Mouse (Mus musculus) lung, postnatal 0 days (tissue): ENCODE measurements around the gene Fgd6. TPM values are rescaled to one million over a fixed set of nuclear protein-coding genes. Genes with fewer than 3 reads are reported as not detected.

ENCODE experiments used
- ATAC-seq: fragments of 200-750 bp; cut with Nextera tagmentation; 2 replicates; pipeline ENCODE4 v1.8.0; 2017; ENCODE audit warnings: moderate library complexity
- DNase-seq: peaks from one replicate; pipeline ENCODE4 v3.0.0-alpha.2; 2016; ENCODE audit warnings: low spot score
- H3K27ac ChIP-seq: fragments of 300-500 bp; sonication (generic); 2 replicates; pipeline ENCODE4 v1.5.1; 2014; ENCODE audit warnings: antibody characterized with exemption, mild to moderate bottlenecking, low read length, mixed read lengths
- H3K27me3 ChIP-seq: fragments of 300-500 bp; sonication (generic); replicated peaks from 2 replicates; pipeline ENCODE4 v1.6.1; 2014; ENCODE audit warnings: low read length, mixed read lengths; ENCODE audit not compliant: insufficient read depth
- H3K36me3 ChIP-seq: fragments of 300-500 bp; sonication (generic); 2 replicates; pipeline ENCODE4 v1.6.1; 2014; ENCODE audit warnings: low read length, mixed read lengths; ENCODE audit not compliant: insufficient read depth
- H3K4me1 ChIP-seq: fragments of 300-500 bp; sonication (generic); 2 replicates; pipeline ENCODE4 v1.6.1; 2014; ENCODE audit warnings: antibody characterized with exemption, low read depth, low read length, mixed read lengths; ENCODE audit not compliant: insufficient read depth
- H3K4me2 ChIP-seq: fragments of 300-500 bp; sonication (generic); replicated peaks from 2 replicates; pipeline ENCODE4 v1.6.1; 2014; ENCODE audit warnings: low read depth, mild to moderate bottlenecking, low read length, moderate library complexity, mixed read lengths
- H3K4me3 ChIP-seq: fragments of 300-500 bp; sonication (generic); 2 replicates; pipeline ENCODE4 v1.5.1; 2014; ENCODE audit warnings: low read depth, low read length
- H3K9ac ChIP-seq: fragments of 300-500 bp; sonication (generic); replicated peaks from 2 replicates; pipeline ENCODE4 v1.6.1; 2014; ENCODE audit warnings: low read depth, mild to moderate bottlenecking
- H3K9me3 ChIP-seq: fragments of 300-500 bp; sonication (generic); 2 replicates; pipeline ENCODE4 v1.6.1; 2016; ENCODE audit warnings: low read length, mixed read lengths
- CTCF ChIP-seq: IDR thresholded peaks from 2 replicates; pipeline ENCODE4 v1.5.1; 2016; ENCODE audit warnings: antibody characterized with exemption, mild to moderate bottlenecking
- EP300 ChIP-seq: IDR thresholded peaks from 2 replicates; pipeline ENCODE4 v1.6.1; 2016; ENCODE audit warnings: antibody characterized with exemption, mild to moderate bottlenecking, control low read depth
- WGBS: fragments of 180-500 bp; shearing (Covaris S2); extraction: QIAGEN DNeasy Blood & Tissue Kit; methylation state at CpG from one replicate; pipeline ENCODE4 v1.1.7; 2014; 5-methylcytosine and 5-hydroxymethylcytosine counted together
- polyA plus RNA-seq: library from polyadenylated mRNA; unstranded; fragments of >200 nt; fragmentation: Nextera tagmentation; extraction: Ambion mirVana; gene quantifications from 2 replicates; pipeline ENCODE4 v1.2.1, GENCODE M21; 2015

Gene Fgd6
- polyA plus RNA-seq, 1 experiment from 2014 or later: 3.2 TPM

DNA sequence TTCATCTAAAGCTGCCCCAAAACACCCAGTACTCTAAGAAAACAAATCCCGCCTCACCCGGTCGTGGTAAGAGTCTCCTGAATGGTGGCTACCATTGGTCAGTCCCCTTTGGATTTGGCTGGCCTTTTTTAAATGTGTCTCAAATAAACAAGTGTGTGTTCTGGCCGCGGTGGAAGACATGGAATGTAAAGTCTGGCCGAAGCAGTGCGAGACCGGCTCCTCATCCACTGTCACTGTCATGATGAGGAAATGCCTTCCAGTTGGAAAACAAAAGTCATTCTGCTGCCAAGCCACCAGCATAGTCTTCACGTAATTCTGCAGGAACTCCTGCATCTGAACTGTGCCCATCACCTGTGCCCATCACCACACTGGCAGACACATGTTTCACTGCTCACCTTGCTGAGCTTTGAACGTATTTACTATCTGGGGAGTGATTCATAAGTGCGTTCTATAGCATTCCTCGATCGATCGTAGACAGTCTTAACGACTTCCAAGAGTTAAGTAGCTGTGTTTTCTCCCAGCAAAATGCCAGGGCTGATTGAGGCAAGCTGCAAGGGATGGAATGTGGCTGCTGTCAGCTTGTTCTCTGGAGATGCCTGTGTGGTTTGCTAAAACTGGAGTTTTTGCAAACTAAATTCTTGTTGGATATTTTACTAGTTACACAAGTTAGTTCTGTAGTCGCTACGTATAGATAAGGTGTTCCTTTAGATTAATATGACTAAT is 60.1 kb downstream of the Fgd6 start:
- Histone ChIP-seq H3K4me1 (peaks cover 30% of the 10 kb centered on the region), H3K27ac (peak overlapping the region; percentile 73), H3K4me3 (0 out of 2 replicates have a peak overlapping the region, but pooled peaks have one; percentile 15), H3K36me3 (no peaks in the 10 kb centered on the region), H3K4me2 (peak overlapping the region; percentile 25), H3K27me3 (no peaks in the 10 kb centered on the region), H3K9ac (no peak overlapping the region), H3K9me3 (no peaks in the 10 kb centered on the region)
- DNase-seq (peak; percentile 69), ATAC-seq (peak; percentile 58)
- 39% methylated on average over 17 of the region's 17 CpGs for WGBS
- TF ChIP-seq EP300 (no peak), CTCF (no peak)

DNA sequence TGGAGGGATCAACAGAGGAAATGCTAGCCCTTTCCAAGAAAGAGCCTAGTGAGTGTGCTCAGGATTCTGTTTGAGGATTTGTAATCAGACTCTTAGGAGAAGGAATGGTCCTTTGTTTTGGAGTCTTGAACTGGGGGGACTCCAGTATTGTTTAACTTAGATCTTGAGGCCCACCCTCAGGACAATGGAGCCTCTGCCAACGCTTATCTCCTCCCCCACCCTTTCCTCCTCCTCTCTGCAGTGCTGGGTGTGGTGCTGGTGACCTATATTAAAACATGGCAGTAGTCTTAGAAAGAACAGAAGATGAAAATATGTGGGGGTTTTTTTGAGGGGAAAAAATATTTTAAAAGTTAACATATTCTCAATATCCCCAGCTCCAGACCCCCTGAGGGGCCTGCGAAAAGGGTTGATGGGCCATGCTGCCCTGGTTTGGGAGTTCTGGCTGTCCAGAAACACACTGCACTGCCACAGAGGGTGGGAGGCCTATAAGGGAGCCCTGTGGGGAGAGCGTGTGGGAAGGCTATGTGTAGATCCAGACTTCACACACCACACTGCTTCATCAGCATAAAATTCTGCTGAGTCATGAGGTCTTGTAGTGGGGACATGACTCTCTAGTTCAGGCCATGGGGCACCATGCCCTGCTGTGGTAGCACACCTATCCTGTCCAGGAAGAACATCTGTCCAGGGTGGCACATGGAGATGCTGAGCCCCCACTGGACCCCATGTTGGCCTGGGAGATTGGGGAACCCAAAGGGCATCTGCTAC is 61.5 kb downstream of the Fgd6 start:
- Histone ChIP-seq H3K4me3 (no peak overlapping the region), H3K36me3 (no peaks in the 10 kb centered on the region), H3K9me3 (no peaks in the 10 kb centered on the region), H3K9ac (no peak overlapping the region), H3K27ac (peak overlapping the region; percentile 64), H3K4me2 (no peak overlapping the region), H3K27me3 (no peaks in the 10 kb centered on the region), H3K4me1 (peaks cover 30% of the 10 kb centered on the region)
- DNase-seq (peak; percentile 43), ATAC-seq (peak; percentile 47)
- 64% methylated on average over 3 of the region's 3 CpGs for WGBS
- TF ChIP-seq CTCF: no peak
- TF ChIP-seq EP300: no peak; the same call in 1 of the 2 replicates

DNA sequence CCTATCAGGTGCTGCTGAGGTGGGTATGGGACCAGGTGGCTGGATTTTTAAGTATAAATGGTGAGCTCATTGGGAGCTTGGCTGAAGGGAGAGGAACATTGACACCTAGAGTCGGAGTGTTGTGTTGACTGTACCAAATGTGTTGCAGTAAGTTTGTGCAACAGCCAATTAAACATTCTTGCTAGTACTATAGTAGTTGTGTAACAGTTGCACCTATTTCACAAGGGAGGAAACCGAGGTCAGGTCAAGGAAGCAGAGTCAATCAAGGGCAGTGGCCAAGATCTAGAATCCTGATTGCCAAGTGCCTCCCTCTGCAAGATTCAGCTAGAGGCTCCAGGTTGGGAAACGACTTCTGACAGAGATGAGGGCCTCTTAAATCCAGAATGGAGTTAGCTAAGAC is 62.3 kb downstream of the Fgd6 start:
- peak; percentile 80 for ATAC-seq
- Histone ChIP-seq H3K36me3 (no peaks in the 10 kb centered on the region), H3K9ac (no peak overlapping the region), H3K4me3 (no peak overlapping the region), H3K4me1 (peaks cover 30% of the 10 kb centered on the region), H3K4me2 (no peak overlapping the region), H3K9me3 (no peaks in the 10 kb centered on the region), H3K27ac (peak overlapping the region; percentile 64), H3K27me3 (no peaks in the 10 kb centered on the region)
- 35% methylated on average over 3 of the region's 3 CpGs for WGBS
- TF ChIP-seq CTCF (peak; percentile 15; the same call in 1 of the 2 replicates), EP300 (peak; percentile 80)
- DNase-seq: peak; percentile 89

DNA sequence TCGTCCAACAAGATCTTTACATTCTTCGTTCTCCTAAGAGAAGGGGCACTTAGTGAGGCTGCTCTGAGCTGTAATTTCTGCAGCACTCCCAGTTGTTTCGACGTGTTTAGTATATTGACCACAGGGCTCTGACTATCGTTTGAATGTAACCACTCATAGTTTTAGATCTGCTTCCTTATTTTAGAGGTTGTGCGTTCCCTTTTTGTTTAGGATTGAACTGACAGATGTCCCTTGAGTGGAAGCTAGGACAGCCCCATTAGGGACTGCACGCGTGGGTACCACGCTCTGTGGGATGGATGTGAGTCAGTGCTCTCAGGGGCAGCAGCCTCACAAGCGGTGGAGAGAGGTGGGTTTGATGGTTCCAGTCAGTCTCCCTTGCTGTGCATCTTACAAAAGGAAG is 69.7 kb downstream of the Fgd6 start:
- Histone ChIP-seq H3K27ac (no peak overlapping the region), H3K4me1 (no peaks in the 10 kb centered on the region; the same call in 1 of the 2 replicates), H3K36me3 (no peaks in the 10 kb centered on the region), H3K4me3 (no peak overlapping the region), H3K27me3 (no peaks in the 10 kb centered on the region), H3K9me3 (no peaks in the 10 kb centered on the region), H3K9ac (no peak overlapping the region), H3K4me2 (no peak overlapping the region)
- no peak for ATAC-seq
- TF ChIP-seq EP300: no peak
- no peak for TF ChIP-seq CTCF
- no peak for DNase-seq
- WGBS: 89% methylated on average over 10 of the region's 10 CpGs

DNA sequence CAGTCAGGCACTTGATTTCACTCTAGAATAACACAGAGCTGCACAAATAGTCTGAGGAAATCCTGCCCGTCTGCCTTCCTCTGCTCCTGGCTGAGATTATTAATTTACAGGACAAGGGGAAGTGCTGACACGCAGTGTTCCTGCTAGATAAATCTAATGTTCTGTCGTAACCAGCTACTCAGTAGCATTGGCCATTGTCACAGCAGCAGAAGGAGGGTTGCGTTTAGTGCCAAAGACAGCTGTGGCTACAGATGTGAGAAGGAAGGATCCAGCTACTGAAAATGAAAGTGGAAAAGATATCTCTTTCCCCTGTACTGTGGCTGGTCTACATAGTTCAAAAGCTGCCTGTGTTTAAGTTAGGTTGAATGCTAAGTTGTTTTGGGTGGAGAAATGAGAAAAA is 71.4 kb downstream of the Fgd6 start:
- DNase-seq (peak; percentile 90), ATAC-seq (peak; percentile 89)
- no peak overlapping the region for H3K4me3 ChIP-seq
- 14% methylated on average over 4 of the region's 4 CpGs for WGBS
- H3K27me3 ChIP-seq: no peaks in the 10 kb centered on the region
- TF ChIP-seq EP300 (peak; percentile 68), CTCF (no peak)
- no peaks in the 10 kb centered on the region for H3K36me3 ChIP-seq
- no peak overlapping the region for H3K9ac ChIP-seq
- H3K27ac ChIP-seq: peak overlapping the region; percentile 60
- no peaks in the 10 kb centered on the region for H3K9me3 ChIP-seq
- peak overlapping the region; percentile 30; the same call in 1 of the 2 replicates for H3K4me2 ChIP-seq
- no peaks in the 10 kb centered on the region; the same call in 1 of the 2 replicates for H3K4me1 ChIP-seq

DNA sequence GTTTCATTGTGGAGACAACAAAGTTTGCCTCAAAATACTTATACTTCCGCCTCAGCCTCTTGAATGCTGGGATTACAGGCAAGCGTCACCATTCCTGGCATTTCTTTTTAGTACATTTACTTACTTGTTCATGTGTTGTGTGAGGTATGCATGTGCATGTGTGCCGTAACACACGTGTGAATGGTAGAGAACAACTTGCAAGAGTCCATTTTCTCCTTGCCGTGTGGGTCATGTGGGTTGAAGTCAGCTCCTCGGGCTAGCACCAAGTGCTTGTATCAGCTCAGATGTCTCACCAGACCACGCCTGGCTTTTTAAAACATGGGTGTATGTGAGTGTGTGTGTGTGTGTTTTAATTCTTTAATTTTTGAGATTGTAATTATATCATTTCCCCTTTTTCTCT is 71.8 kb downstream of the Fgd6 start:
- no peak for ATAC-seq
- no peak; the same call in 1 of the 2 replicates for TF ChIP-seq EP300
- no peak for TF ChIP-seq CTCF
- H3K27ac ChIP-seq: peak overlapping the region; percentile 60

More for the DNA sequence above, 71.8 kb downstream of the Fgd6 start:
- no peaks in the 10 kb centered on the region for H3K9me3 ChIP-seq
- 80% methylated on average over 7 of the region's 7 CpGs for WGBS
- no peaks in the 10 kb centered on the region; the same call in 1 of the 2 replicates for H3K4me1 ChIP-seq
- peak overlapping the region; percentile 30; the same call in 1 of the 2 replicates for H3K4me2 ChIP-seq
- no peak overlapping the region for H3K4me3 ChIP-seq
- H3K36me3 ChIP-seq: no peaks in the 10 kb centered on the region
- no peak overlapping the region for H3K9ac ChIP-seq
- no peak for DNase-seq
- no peaks in the 10 kb centered on the region for H3K27me3 ChIP-seq
